Mouse (Mus musculus) heart, postnatal 36 days (tissue): ENCODE measurements around the gene Akr1cl. TPM values are rescaled to one million over a fixed set of nuclear protein-coding genes. Genes with fewer than 3 reads are reported as not detected.

Experiments used
- DNase-seq, 2 experiments: peaks; one replicate each; pipeline ENCODE4 v3.0.0; 2021 to 2022
- intact Hi-C: fragments of 180-260 bp; cut with DNase I; formaldehyde crosslinking; loops from one replicate; pipeline ENCODE4 v1.15.1; 2025
- total RNA-seq, 2 experiments: library from RNA; stranded (reverse); gene quantifications; 2 replicates each; pipeline ENCODE4 v1.2.3; 2021

Gene Akr1cl
- total RNA-seq, 2 experiments from 2014 or later, result not detected

DNA sequence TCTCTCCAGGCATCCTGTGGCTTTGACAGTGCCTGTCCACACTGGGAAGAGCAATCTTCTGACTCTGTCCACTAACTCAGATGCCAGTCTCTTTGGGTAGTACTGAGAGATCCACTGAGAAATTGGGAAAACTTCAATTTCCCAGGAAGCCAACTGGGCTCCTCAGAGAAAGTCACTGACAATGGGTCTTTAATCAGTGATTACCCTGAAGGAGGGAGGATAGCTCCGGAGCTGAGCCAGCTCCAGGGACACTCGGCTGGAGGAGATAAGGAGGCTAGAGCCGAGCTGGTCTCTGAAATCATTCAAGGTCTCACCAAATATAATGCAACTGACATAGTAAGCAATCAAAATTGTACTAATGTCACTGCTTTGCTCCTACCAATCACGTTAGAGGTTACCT lies 28.0 kb downstream of the Akr1cl start:
- DNase-seq, result no peak
- intact Hi-C loops, result no loop called here

GRCm38 (mm10) chr1:64993206-64993605 lies 39.4 kb downstream of the Akr1cl start:
- DNase-seq, result no peak
- intact Hi-C loops, result no loop called here

GRCm38 (mm10) chr1:64988176-64988575 lies 44.4 kb downstream of the Akr1cl start:
- intact Hi-C loops, result loop anchor here (5.0 kb wide), 2 partner anchors 71 to 251 kb away; partner anchors contain the start of gene Fzd5
- DNase-seq, result no peak

- intact Hi-C loops, result loop anchor here (1.0 to 5.0 kb wide), 4 partner anchors 69 to 369 kb away; partner anchors contain the start of genes Fzd5 and Mettl21a
These were observed 46.4 kb downstream of the Akr1cl start for GRCm38 (mm10) chr1:64986120-64986519.

DNA sequence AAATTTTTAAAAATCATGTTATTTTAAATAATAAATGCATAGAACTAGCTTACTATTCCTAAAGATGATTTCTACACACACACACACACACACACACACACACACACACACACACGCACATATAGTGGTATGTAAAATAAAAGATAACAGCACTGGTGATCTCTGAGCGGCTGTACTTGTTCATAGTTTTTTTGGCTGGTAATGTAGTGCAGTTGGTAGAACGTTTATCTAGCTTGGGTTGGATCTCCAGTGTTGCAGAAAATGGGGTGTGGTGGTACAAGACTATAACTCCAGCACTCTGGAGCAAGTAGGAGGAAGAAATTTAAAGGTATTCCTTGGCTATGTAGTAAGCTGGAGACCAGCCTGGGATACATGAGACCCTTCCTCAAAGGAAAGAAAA lies 49.3 kb downstream of the Akr1cl start:
- intact Hi-C loops, result no loop called here

More at GRCm38 (mm10) chr1:64986120-64986519, 46.4 kb downstream of the Akr1cl start:
- peak; percentile 47 to 62 for DNase-seq

DNA sequence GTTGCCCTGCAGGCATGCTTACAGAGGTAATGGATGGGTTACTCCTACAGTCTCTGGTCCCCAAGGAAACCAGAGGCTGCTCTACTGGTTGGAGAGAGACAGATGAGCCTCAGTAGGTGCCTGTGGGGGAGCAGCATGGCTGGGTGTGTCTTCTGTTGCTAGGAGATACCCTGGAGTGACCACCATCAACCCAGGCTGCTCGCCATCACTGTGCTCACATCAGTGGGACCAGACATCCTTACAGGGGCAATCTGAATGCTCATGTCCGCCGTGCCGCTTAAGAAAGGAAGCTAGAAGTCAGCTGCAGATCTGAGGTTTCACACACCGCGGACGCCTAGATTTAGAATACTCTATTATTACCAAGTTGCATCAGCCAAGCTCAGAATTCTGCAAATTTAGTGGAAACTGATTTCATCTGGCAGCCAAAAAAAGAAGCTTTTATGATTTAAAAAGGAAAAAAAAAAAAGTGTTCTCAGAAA lies 54.2 kb downstream of the Akr1cl start:
- no peak for DNase-seq
- intact Hi-C loops, result no loop called here

More for the DNA sequence above, 49.3 kb downstream of the Akr1cl start:
- DNase-seq, result no peak

- intact Hi-C loops, result no loop called here
- no peak for DNase-seq
These were observed 57.2 kb downstream of the Akr1cl start for GRCm38 (mm10) chr1:64975346-64975745.

DNA sequence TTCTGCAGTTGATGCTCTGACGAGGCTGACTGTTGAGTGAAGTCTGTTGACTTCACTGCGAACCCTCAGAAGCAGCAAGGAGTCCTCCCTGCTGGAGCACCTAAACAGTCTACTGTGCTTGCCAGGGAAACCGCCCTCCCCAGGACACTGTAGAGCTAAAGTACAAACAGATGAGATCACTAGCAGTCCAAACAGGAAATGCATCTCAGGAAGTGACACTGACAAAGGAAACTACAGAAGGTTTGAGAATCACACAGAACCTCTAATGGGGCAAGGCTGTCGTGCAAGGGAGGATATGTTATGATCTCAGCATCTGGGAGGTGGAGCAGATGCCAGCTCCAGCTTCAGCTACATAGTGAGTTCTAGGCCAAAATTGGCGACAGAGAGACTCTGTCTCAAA lies 61.9 kb downstream of the Akr1cl start:
- intact Hi-C loops, result no loop called here
- DNase-seq, result no peak

Other genes with a start within 250 kb of the Akr1cl start
- gene Plekhm3, start 75.9 kb downstream of the Akr1cl start, total RNA-seq, result 1 to 10 TPM; 7.5 to 8.6 TPM
- not detected for gene Cryge, start 18.4 kb upstream of the Akr1cl start, total RNA-seq
- not detected for gene Crygd, start 30.7 kb upstream of the Akr1cl start, total RNA-seq
- gene Crygc, start 40.9 kb upstream of the Akr1cl start, total RNA-seq, result not detected
- gene Crygb, start 49.5 kb upstream of the Akr1cl start, total RNA-seq, result not detected
- not detected for gene Cryga, start 70.6 kb upstream of the Akr1cl start, total RNA-seq
- gene Gm28845, start 86.8 kb upstream of the Akr1cl start, total RNA-seq, result not detected
- gene D630023F18Rik, start 90.5 kb upstream of the Akr1cl start, total RNA-seq, result not detected
- gene Idh1, start 153.7 kb upstream of the Akr1cl start, total RNA-seq, result 100 to 1,000 TPM in 1 of 2 experiments, 10 to 100 TPM in 1; 88.6 to 114 TPM
- 10 to 100 TPM; 11.4 to 12.4 TPM for gene Pikfyve, start 153.9 kb upstream of the Akr1cl start, total RNA-seq
- not detected for gene Pth2r, start 249.3 kb upstream of the Akr1cl start, total RNA-seq